Mouse (Mus musculus): ENCODE measurements around the gene Rac3.

The Rac3 gene

GRCm38 (mm10) chr11:120768206-120768605, 46.9 kb downstream of the Rac3 start:
- no peak for DNase-seq (ENCODE audit: extremely low read depth, low read depth, low spot score)

- no peak for DNase-seq (ENCODE audit: extremely low read depth, low read depth, low spot score)
Observed at GRCm38 (mm10) chr11:120772749-120773148, 51.5 kb downstream of the Rac3 start.

Data from fat pad, adult 2 months (tissue).